Mouse (Mus musculus) liver, embryonic 16.5 days (tissue): Measurements from ENCODE around the gene Acsl4. TPM values are rescaled to one million over a fixed set of nuclear protein-coding genes. Genes with fewer than 3 reads are reported as not detected.

ENCODE experiments used
- ATAC-seq: fragments of 200-750 bp; cut with Nextera tagmentation; 2 replicates; pipeline ENCODE4 v1.8.0; 2017; ENCODE audit warnings: low read depth, mild to moderate bottlenecking, moderate number of reproducible peaks, moderate library complexity
- H3K27ac ChIP-seq: fragments of 300-500 bp; sonication (generic); 2 replicates; pipeline ENCODE4 v1.5.1; 2014; ENCODE audit warnings: mild to moderate bottlenecking, low read length
- H3K27me3 ChIP-seq: fragments of 300-500 bp; sonication (generic); 2 replicates; pipeline ENCODE4 v1.6.1; 2014; ENCODE audit warnings: low read depth, low read length, mixed read lengths; ENCODE audit not compliant: control insufficient read depth, insufficient read depth
- H3K36me3 ChIP-seq: fragments of 300-500 bp; sonication (generic); 2 replicates; pipeline ENCODE4 v1.6.1; 2014; ENCODE audit warnings: mild to moderate bottlenecking; ENCODE audit not compliant: control insufficient read depth, insufficient read depth
- H3K4me1 ChIP-seq: fragments of 300-500 bp; sonication (generic); 2 replicates; pipeline ENCODE4 v1.6.1; 2014; ENCODE audit warnings: low read depth, low read length, mixed read lengths; ENCODE audit not compliant: control insufficient read depth
- H3K4me2 ChIP-seq: fragments of 300-500 bp; sonication (generic); 2 replicates; pipeline ENCODE4 v1.6.1; 2014; ENCODE audit warnings: low read depth, low read length, mixed read lengths
- H3K4me3 ChIP-seq: fragments of 300-500 bp; sonication (generic); 2 replicates; pipeline ENCODE4 v1.5.1; 2014; ENCODE audit warnings: low read depth, mild to moderate bottlenecking, low read length
- H3K9ac ChIP-seq: fragments of 300-500 bp; sonication (generic); 2 replicates; pipeline ENCODE4 v1.6.1; 2014; ENCODE audit warnings: low read depth, low read length
- H3K9me3 ChIP-seq: fragments of 300-500 bp; sonication (generic); replicated peaks from 2 replicates; pipeline ENCODE4 v1.6.1; 2016; ENCODE audit warnings: low read length; ENCODE audit not compliant: control insufficient read depth
- WGBS: fragments of 180-500 bp; shearing (Covaris S2); extraction: QIAGEN DNeasy Blood & Tissue Kit; methylation state at CpG from one replicate; pipeline ENCODE4 v1.1.7; 2014; ENCODE audit not compliant: insufficient replicate concordance; 5-methylcytosine and 5-hydroxymethylcytosine counted together
- polyA plus RNA-seq: library from polyadenylated mRNA; unstranded; fragments of >200 nt; fragmentation: Nextera tagmentation; extraction: Ambion mirVana; gene quantifications from 2 replicates; pipeline ENCODE4 v1.2.1, GENCODE M21; 2015

The Acsl4 gene
- polyA plus RNA-seq, 1 experiment from 2014 or later = 13.5 TPM

DNA sequence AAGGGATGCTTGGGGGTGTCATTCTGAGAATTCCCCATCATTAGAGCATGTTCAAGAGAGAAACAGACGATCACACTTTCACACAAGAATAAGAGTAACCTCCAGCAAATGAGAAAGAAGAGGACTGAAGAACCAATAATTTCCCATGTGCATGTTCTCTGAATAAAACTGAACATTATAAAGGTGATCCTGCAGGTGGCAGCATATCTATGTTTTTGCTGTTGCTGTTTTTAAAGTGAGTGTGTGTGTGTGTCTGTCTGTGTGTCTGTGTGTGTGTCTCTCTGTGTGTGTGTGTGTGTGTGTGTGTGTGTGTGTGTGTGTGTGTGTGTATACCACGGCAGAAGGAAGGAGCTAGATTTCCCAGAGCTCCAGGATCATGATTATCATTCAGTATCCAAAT is 64.6 kb downstream of the Acsl4 start:
- no peak for ATAC-seq
- H3K4me3 ChIP-seq = no peak overlapping the region

DNA sequence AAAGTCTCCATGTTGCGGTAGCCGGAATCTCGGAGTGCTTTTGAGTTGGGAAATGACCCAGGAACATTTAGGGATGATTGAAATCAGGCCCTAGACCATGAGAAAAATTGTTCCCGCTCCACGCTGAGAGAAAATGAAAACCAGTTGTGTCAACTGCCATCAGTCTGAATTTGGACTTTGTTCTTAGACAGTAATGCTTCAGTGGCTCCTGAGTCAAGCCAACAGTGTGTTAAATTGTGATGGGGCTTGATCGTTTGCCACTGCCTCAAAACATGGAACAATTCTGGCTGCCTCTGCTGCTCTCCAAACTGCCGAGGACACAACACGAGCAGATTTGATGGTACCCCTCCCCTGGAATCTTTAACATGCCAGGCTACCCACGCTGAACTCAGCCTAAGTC is 74.2 kb downstream of the Acsl4 start:
- Histone ChIP-seq H3K4me3 (no peak overlapping the region), H3K27me3 (no peaks in the 10 kb centered on the region), H3K36me3 (no peaks in the 10 kb centered on the region), H3K9ac (no peak overlapping the region), H3K9me3 (no peaks in the 10 kb centered on the region), H3K4me1 (no peaks in the 10 kb centered on the region), H3K27ac (no peak overlapping the region), H3K4me2 (no peak overlapping the region)
- ATAC-seq = no peak
- WGBS = 72% methylated on average over 9 of the region's 9 CpGs

More for the DNA sequence above, 64.6 kb downstream of the Acsl4 start:
- 72% methylated on average over 2 of the region's 2 CpGs for WGBS
- no peak overlapping the region for H3K9ac ChIP-seq
- H3K4me1 ChIP-seq = no peaks in the 10 kb centered on the region
- no peak overlapping the region for H3K27ac ChIP-seq
- no peaks in the 10 kb centered on the region for H3K9me3 ChIP-seq
- H3K27me3 ChIP-seq = no peaks in the 10 kb centered on the region
- no peak overlapping the region for H3K4me2 ChIP-seq
- H3K36me3 ChIP-seq = no peaks in the 10 kb centered on the region

DNA sequence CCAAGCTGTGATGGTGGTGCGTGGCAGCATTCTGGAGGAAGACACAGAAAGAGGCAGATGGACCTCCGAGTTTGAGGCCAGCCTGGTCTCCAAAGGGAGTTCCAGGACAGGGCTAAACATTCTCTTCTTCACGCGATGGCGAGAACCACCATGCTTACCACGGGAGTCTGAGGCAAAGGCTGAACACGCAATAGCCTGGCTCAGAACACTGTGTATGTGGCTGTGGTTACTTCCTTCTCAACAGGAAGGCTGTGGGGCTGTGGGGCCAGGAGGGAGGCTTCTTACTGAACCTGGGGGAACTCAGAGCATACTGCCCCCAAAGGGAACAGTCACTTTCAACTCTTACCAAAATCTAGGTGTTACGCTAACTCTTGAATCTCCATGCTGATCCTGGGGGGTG is 75.1 kb downstream of the Acsl4 start:
- Histone ChIP-seq H3K9ac (no peak overlapping the region), H3K4me1 (no peaks in the 10 kb centered on the region), H3K4me2 (no peak overlapping the region), H3K9me3 (no peaks in the 10 kb centered on the region), H3K36me3 (no peaks in the 10 kb centered on the region), H3K27me3 (no peaks in the 10 kb centered on the region), H3K27ac (no peak overlapping the region), H3K4me3 (no peak overlapping the region)
- ATAC-seq = no peak
- 50% methylated on average over 8 of the region's 8 CpGs for WGBS

DNA sequence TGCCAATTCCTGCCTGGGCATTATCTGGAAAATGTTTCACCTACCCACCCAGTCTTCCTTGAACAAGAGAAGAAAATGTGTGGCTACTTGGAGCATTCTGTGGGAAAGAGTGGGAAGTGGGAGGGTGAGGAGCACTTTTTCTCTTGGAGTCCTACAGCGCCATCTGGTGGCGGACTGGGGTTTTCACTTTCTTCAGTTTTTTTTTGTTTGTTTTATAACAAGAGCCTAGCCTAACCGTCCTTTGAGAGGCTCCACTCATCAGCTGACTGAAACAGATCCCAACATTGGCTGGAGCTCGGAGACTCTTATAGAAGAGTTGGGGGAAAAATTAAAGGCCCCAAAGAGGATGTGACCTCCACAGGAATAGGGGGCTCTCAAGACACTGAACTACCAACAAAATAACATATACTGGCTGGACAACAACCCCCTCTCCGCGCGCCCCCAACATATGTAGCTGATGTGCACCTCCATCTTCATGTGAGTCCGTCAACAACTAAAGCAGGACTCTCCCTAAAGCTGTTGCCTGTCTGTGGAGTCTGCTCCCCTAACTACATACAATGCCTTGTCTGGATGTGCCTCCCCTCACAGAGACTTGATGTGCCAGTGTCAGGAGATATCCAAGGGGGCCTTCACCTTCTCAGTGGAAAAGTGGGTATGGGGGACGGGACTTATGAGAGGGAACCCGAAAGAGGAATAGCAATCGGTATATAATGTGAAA is 75.9 kb downstream of the Acsl4 start:
- no peak overlapping the region for H3K4me2 ChIP-seq
- H3K27me3 ChIP-seq = no peaks in the 10 kb centered on the region
- H3K27ac ChIP-seq = no peak overlapping the region
- ATAC-seq = no peak
- WGBS = 45% methylated on average over 11 of the region's 11 CpGs
- no peak overlapping the region for H3K4me3 ChIP-seq
- H3K9ac ChIP-seq = no peak overlapping the region
- H3K9me3 ChIP-seq = no peaks in the 10 kb centered on the region
- H3K4me1 ChIP-seq = no peaks in the 10 kb centered on the region
- no peaks in the 10 kb centered on the region for H3K36me3 ChIP-seq

DNA sequence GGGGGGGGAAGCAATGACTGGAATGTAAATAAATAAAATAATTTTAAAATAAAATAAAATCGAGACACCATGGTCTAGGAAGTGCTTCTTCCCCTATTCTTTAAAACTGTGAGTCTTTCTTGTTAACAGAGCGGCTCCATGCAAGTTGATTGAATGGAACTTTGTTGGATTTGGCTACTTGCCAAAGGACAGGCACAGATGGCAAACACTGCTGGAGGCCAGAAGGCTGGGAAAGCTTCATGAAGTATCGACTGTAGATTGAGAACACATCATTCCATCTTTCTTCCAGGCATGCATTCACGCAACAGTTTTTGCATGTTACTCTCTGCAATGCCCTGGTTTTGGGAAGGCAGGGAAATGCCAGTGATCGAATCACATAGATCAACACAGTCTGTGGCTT is 79.9 kb downstream of the Acsl4 start:
- H3K4me1 ChIP-seq = no peaks in the 10 kb centered on the region
- no peaks in the 10 kb centered on the region for H3K36me3 ChIP-seq
- no peaks in the 10 kb centered on the region for H3K9me3 ChIP-seq
- 56% methylated on average over 5 of the region's 5 CpGs for WGBS
- no peak overlapping the region for H3K4me2 ChIP-seq
- no peak for ATAC-seq
- H3K4me3 ChIP-seq = no peak overlapping the region
- no peak overlapping the region for H3K9ac ChIP-seq
- no peak overlapping the region for H3K27ac ChIP-seq
- peaks cover 12% of the 10 kb centered on the region for H3K27me3 ChIP-seq

DNA sequence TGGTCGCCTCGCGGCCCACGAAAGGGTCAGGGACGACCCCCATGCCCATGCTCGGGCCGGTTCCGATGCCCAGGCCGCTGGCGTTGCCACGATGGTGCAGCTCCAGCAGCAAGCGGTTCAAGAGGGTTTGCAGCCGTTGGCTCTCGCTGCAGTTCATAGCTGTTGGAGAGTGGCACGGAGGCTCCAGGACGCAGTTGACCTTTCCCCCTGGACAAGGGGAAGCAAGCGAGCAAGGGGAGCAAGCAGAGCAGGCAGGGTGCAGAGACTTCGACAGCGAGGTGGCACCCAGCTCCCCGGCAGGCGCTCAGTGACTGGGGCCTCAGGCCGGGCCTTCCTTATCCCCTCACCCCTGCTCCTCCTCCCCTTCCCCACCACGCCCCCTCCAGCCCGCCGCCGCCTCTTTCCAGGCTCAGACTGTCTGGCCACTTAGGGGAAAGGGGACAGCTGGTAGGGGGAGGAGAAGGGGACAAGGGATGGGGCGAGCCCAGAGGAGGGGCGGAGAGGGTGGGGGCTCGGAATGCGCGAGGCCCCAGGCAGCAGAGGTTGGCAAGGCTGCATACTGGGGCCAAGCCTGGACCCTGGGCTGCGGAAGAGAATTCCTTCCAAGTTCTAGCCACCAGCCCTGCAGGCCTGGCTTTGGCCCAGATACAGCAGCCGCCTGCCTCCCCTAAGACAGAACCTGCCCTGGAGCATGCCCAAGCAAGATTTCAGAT is 84.3 kb downstream of the Acsl4 start, which contains the start of gene Kcne1l:
Kcne1l (minus strand) TSS at position 426 of the 713 bp plus-strand sequence.
- Histone ChIP-seq H3K27me3 (peaks cover 21% of the 10 kb centered on the region), H3K4me3 (peak within 1 kb of the TSS; percentile 8), H3K9me3 (no peaks in the 10 kb centered on the region), H3K4me2 (peak within 1 kb of the TSS; percentile 27; the same call in 1 of the 2 replicates), H3K9ac (no peak within 1 kb of the TSS), H3K36me3 (no peaks in the 10 kb centered on the region), H3K4me1 (no peaks in the 10 kb centered on the region), H3K27ac (no peak within 1 kb of the TSS)
- ATAC-seq = no peak
- 31% methylated on average over 27 of the region's 33 CpGs for WGBS

DNA sequence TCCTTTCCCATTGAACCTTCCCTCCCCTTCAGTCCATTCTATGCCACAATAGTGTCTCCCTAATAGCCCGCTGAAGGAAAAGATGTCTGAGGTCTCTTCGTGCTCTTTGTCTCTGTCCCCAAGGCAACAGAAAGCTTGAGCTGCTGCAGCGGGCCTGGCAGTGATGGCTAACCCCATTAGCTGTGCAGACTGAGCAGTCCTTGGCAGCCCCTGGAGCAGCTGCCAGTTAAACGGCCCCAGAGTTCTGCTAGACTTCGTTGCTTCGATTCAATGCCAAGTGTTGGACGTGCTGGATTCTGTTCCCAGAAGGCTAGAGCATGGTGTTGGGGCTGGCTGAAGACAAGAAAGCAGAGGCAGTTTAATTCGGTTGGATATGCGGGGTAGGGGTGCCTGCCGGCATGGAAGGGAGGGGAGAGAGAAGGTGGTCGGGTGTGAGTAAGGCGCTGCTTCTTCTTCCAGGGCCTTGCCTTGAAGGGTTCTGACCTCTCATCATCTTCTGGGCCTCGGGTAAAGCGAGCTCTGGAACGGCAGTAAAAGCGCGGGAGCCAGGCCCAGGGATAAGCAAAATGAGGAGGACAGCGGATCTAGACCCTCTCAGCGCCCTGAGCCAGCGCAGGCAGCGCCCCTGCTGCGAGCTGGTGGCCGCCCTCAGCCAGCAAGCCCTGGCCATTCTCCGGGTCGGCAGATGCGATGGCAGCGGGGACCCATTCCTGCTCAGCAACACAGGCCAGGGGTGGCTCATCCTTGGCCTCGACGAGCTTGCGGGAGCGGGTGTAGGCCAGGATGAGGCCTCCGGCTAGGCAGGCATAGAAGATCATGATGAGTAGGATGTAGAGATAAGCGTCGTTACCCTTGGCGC is 85.1 kb downstream of the Acsl4 start:
- H3K9me3 ChIP-seq = no peaks in the 10 kb centered on the region
- no peaks in the 10 kb centered on the region for H3K36me3 ChIP-seq
- ATAC-seq = no peak
- no peaks in the 10 kb centered on the region for H3K4me1 ChIP-seq
- H3K4me2 ChIP-seq = peak overlapping the region; percentile 27; the same call in 1 of the 2 replicates
- H3K27me3 ChIP-seq = peaks cover 21% of the 10 kb centered on the region
- WGBS = 40% methylated on average over 35 of the region's 35 CpGs
- no peak overlapping the region for H3K27ac ChIP-seq
- H3K4me3 ChIP-seq = peak overlapping the region; percentile 8
- H3K9ac ChIP-seq = no peak overlapping the region

DNA sequence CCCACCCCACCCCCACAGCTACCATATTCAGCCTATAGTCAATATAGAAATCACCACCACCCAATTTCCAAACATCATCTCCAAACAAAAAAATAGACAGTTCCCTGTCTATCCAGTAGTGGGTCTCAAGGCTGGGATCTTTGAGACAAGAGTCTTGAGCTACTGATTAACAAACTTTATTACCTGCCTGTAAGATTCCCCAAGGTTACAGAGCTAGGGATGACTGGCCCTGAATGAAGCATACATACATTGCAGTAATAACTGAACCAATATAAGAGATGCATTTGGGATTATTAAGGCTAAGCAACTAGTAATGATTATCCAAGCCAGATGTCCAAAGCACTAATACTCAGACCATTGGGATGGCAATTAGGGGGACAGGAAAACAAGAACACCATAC is 85.7 kb downstream of the Acsl4 start:
- ATAC-seq = no peak

More for the DNA sequence above, 85.7 kb downstream of the Acsl4 start:
- no peak overlapping the region for H3K27ac ChIP-seq
- H3K9ac ChIP-seq = no peak overlapping the region
- no peaks in the 10 kb centered on the region for H3K4me1 ChIP-seq
- no peak overlapping the region for H3K4me2 ChIP-seq
- H3K9me3 ChIP-seq = no peaks in the 10 kb centered on the region
- no peaks in the 10 kb centered on the region for H3K36me3 ChIP-seq
- no peak overlapping the region for H3K4me3 ChIP-seq
- H3K27me3 ChIP-seq = peaks cover 21% of the 10 kb centered on the region
